Mouse (Mus musculus): ENCODE data around the gene Pkig. TPM values are rescaled to one million over a fixed set of nuclear protein-coding genes. Genes with fewer than 3 reads are reported as not detected.

The Pkig gene
- total RNA-seq, 4 experiments from 2014 or later, result 112 to 128 (median 121) TPM

GRCm38 (mm10) chr2:163749647-163750611 is 91.7 kb downstream of the Pkig start, which contains the start of gene Ada:
TSS of gene Ada (minus strand) at chr2:163750239.
- no peak for DNase-seq (ENCODE audit: low spot score in 2 of 2)

GRCm38 (mm10) chr2:163754228-163754627 is 96.0 kb downstream of the Pkig start:
- DNase-seq (ENCODE audit: low spot score in 2 of 2), result no peak

GRCm38 (mm10) chr2:163756723-163757122 is 98.5 kb downstream of the Pkig start:
- no peak for DNase-seq (ENCODE audit: low spot score in 2 of 2)

GRCm38 (mm10) chr2:163758146-163758545 is 100.0 kb downstream of the Pkig start:
- DNase-seq (ENCODE audit: low spot score in 2 of 2), result no peak

- DNase-seq (ENCODE audit: low spot score in 2 of 2), result no peak
Measured at GRCm38 (mm10) chr2:163760589-163760988, 102.4 kb downstream of the Pkig start.

- no peak for DNase-seq (ENCODE audit: low spot score in 2 of 2)
Measured at GRCm38 (mm10) chr2:163761402-163761801, 103.2 kb downstream of the Pkig start.

GRCm38 (mm10) chr2:163766261-163766660 is 108.1 kb downstream of the Pkig start:
- no peak for DNase-seq (ENCODE audit: low spot score in 2 of 2)

GRCm38 (mm10) chr2:163766890-163767289 is 108.7 kb downstream of the Pkig start:
- no peak for DNase-seq (ENCODE audit: low spot score in 2 of 2)

GRCm38 (mm10) chr2:163770731-163771130 is 112.5 kb downstream of the Pkig start:
- no peak for DNase-seq (ENCODE audit: low spot score in 2 of 2)

Other genes starting within 250 kb of the Pkig start
- 10 to 100 TPM; 21.1 to 27.5 (median 27.1) TPM for gene Oser1, start 233.7 kb upstream of the Pkig start, total RNA-seq (2022)
- 10 to 100 TPM; 61.0 to 66.6 (median 63.2) TPM for gene Gdap1l1, start 219.9 kb upstream of the Pkig start, total RNA-seq (2022)
- 10 to 100 TPM; 16.7 to 19.4 (median 17.9) TPM for gene Fitm2, start 185.8 kb upstream of the Pkig start, total RNA-seq (2022)
- not detected for gene R3hdml, start 166.1 kb upstream of the Pkig start, total RNA-seq (2022)
- not detected for gene Hnf4a, start 151.6 kb upstream of the Pkig start, total RNA-seq (2022)
- gene Ttpal, start 56.1 kb upstream of the Pkig start, total RNA-seq (2022), result 10 to 100 TPM; 53.4 to 61.2 (median 59.0) TPM
- gene Serinc3, start 13.3 kb upstream of the Pkig start, total RNA-seq (2022), result 100 to 1,000 TPM; 225 to 241 (median 233) TPM
- gene Ada, start 91.9 kb downstream of the Pkig start, total RNA-seq (2022), result 1 to 10 TPM; 1.4 to 2.0 (median 1.5) TPM
- gene Ccn5, start 162.5 kb downstream of the Pkig start, total RNA-seq (2022), result under 1 TPM in 1 of 4 experiments, not detected in 3; 0.18 TPM
- gene Kcnk15, start 195.3 kb downstream of the Pkig start, total RNA-seq (2022), result under 1 TPM; 0.19 to 0.27 (median 0.25) TPM